Mouse (Mus musculus): ENCODE results near the gene G430095P16Rik.

G430095P16Rik gene

GRCm38 (mm10) chr8:84722850-84723570 lies at the start of gene G430095P16Rik:
Gene G430095P16Rik, plus strand, starts transcription at chr8:84723007.
- in situ Hi-C loops (cut with MboI), result no loop called here

GRCm38 (mm10) chr8:84677305-84677704 lies 45.5 kb upstream of the G430095P16Rik start:
- in situ Hi-C loops (cut with MboI), result no loop called here

- in situ Hi-C loops (cut with MboI), result no loop called here
These were observed 41.3 kb upstream of the G430095P16Rik start for GRCm38 (mm10) chr8:84681476-84681875.

GRCm38 (mm10) chr8:84682257-84682656 lies 40.5 kb upstream of the G430095P16Rik start:
- in situ Hi-C loops (cut with MboI), result no loop called here

GRCm38 (mm10) chr8:84684537-84684936 lies 38.3 kb upstream of the G430095P16Rik start:
- in situ Hi-C loops (cut with MboI), result no loop called here

GRCm38 (mm10) chr8:84686191-84687002 lies 36.4 kb upstream of the G430095P16Rik start, which contains the start of gene Trmt1:
Gene Trmt1, plus strand, starts transcription at chr8:84686307.
- in situ Hi-C loops (cut with MboI), result no loop called here

GRCm38 (mm10) chr8:84687003-84687704 lies 35.7 kb upstream of the G430095P16Rik start:
- in situ Hi-C loops (cut with MboI), result no loop called here

- in situ Hi-C loops (cut with MboI), result no loop called here
These were observed 35.1 kb upstream of the G430095P16Rik start, which contains the start of gene Nacc1 for GRCm38 (mm10) chr8:84687705-84688100. Gene Nacc1, minus strand, starts transcription at chr8:84687862.

- in situ Hi-C loops (cut with MboI), result no loop called here
These were observed 33.5 kb upstream of the G430095P16Rik start for GRCm38 (mm10) chr8:84689091-84689915.

GRCm38 (mm10) chr8:84693332-84693731 lies 29.5 kb upstream of the G430095P16Rik start:
- in situ Hi-C loops (cut with MboI), result no loop called here

GRCm38 (mm10) chr8:84695140-84695539 lies 27.7 kb upstream of the G430095P16Rik start:
- in situ Hi-C loops (cut with MboI), result no loop called here

- in situ Hi-C loops (cut with MboI), result no loop called here
These were observed 25.4 kb upstream of the G430095P16Rik start for GRCm38 (mm10) chr8:84697166-84698130.

- in situ Hi-C loops (cut with MboI), result no loop called here
These were observed 24.5 kb upstream of the G430095P16Rik start for GRCm38 (mm10) chr8:84698288-84698687.

- in situ Hi-C loops (cut with MboI), result no loop called here
These were observed 23.8 kb upstream of the G430095P16Rik start for GRCm38 (mm10) chr8:84698929-84699401.

- in situ Hi-C loops (cut with MboI), result no loop called here
These were observed 22.9 kb upstream of the G430095P16Rik start for GRCm38 (mm10) chr8:84699861-84700322.

GRCm38 (mm10) chr8:84700526-84700925 lies 22.3 kb upstream of the G430095P16Rik start:
- in situ Hi-C loops (cut with MboI), result no loop called here

GRCm38 (mm10) chr8:84700941-84701911 lies 21.6 kb upstream of the G430095P16Rik start, which contains the start of gene Lyl1:
Gene Lyl1, plus strand, starts transcription at chr8:84701457.
- in situ Hi-C loops (cut with MboI), result no loop called here

- in situ Hi-C loops (cut with MboI), result no loop called here
These were observed 20.2 kb upstream of the G430095P16Rik start for GRCm38 (mm10) chr8:84702561-84702960.

Measured in mature B cell (primary cell).